Mouse (Mus musculus) heart, postnatal 36 days (tissue): ENCODE results near the gene Olfr836. TPM values are rescaled to one million over a fixed set of nuclear protein-coding genes. Genes with fewer than 3 reads are reported as not detected.
"Not testable (repeated sequence)": the region's sequence is repeated elsewhere in the genome, so short reads cannot be mapped to it uniquely, and the experiment has no call there.

ENCODE experiments used
- DNase-seq, 2 experiments: peaks; one replicate each; pipeline ENCODE4 v3.0.0; 2021 to 2022
- intact Hi-C: fragments of 180-260 bp; cut with DNase I; formaldehyde crosslinking; loops from one replicate; pipeline ENCODE4 v1.15.1; 2025
- total RNA-seq, 2 experiments: library from RNA; stranded (reverse); gene quantifications; 2 replicates each; pipeline ENCODE4 v1.2.3; 2021

Gene Olfr836
- not detected for total RNA-seq

- intact Hi-C loops, result no loop called here
- DNase-seq, result no peak
Observed at GRCm38 (mm10) chr9:19120082-19120481, at the start of gene Olfr836. TSS of gene Olfr836 (plus strand) at chr9:19120382.

- intact Hi-C loops, result no loop called here
- no peak for DNase-seq
Observed at GRCm38 (mm10) chr9:19084986-19085385, 35.2 kb upstream of the Olfr836 start.

GRCm38 (mm10) chr9:19092889-19093753 lies 27.1 kb upstream of the Olfr836 start:
- DNase-seq, intact Hi-C loops: not testable (repeated sequence)

GRCm38 (mm10) chr9:19097286-19097685 lies 22.9 kb upstream of the Olfr836 start:
- no peak for DNase-seq
- intact Hi-C loops, result no loop called here

- no peak for DNase-seq
- intact Hi-C loops, result no loop called here
Observed at GRCm38 (mm10) chr9:19136017-19136416, 15.8 kb downstream of the Olfr836 start, which contains the start of gene Olfr837. TSS of gene Olfr837 (plus strand) at chr9:19136317.

Other genes with a start within 250 kb of the Olfr836 start
- not detected for gene Olfr830, start 245.7 kb upstream of the Olfr836 start, total RNA-seq
- not detected for gene Olfr832, start 183.3 kb upstream of the Olfr836 start, total RNA-seq
- not detected for gene Olfr834, start 132.4 kb upstream of the Olfr836 start, total RNA-seq
- not detected for gene Olfr835, start 87.6 kb upstream of the Olfr836 start, total RNA-seq
- gene Olfr837, start 15.9 kb downstream of the Olfr836 start, total RNA-seq, result not detected
- gene Olfr839-ps1, start 56.9 kb downstream of the Olfr836 start, total RNA-seq, result not detected
- gene Olfr843, start 131.6 kb downstream of the Olfr836 start, total RNA-seq, result not detected
- gene Olfr844, start 196.0 kb downstream of the Olfr836 start, total RNA-seq, result not detected
- gene Olfr845, start 216.1 kb downstream of the Olfr836 start, total RNA-seq, result not detected
- not detected for gene Olfr846, start 243.6 kb downstream of the Olfr836 start, total RNA-seq